Mouse (Mus musculus) small intestine, adult 2 months (tissue): ENCODE results near the gene Nanos2.

Experiments used
- CTCF ChIP-seq: fragments of 200-500 bp; IDR thresholded peaks from 2 replicates; pipeline ENCODE4 v1.5.1; 2012; ENCODE audit warnings: low read depth, mild to moderate bottlenecking, control low read depth, inconsistent platforms, low read length, moderate library complexity, mixed read lengths; ENCODE audit not compliant: insufficient replicate concordance, insufficient read length; ENCODE audit errors: extremely low read depth
- POLR2A ChIP-seq: fragments of 200-500 bp; IDR thresholded peaks from 2 replicates; pipeline ENCODE4 v1.6.1; 2012; ENCODE audit warnings: low read depth, mild to moderate bottlenecking, control low read depth, inconsistent platforms, low read length, moderate library complexity

GRCm38 (mm10) chr7:19022189-19022958 lies 35.2 kb downstream of the Nanos2 start:
- TF ChIP-seq CTCF = no peak
- TF ChIP-seq POLR2A = no peak
